Mouse (Mus musculus) heart, adult 2 months (tissue): Measurements from ENCODE around the gene Anks1b.

Experiments used
- CTCF ChIP-seq: fragments of 200-600 bp; IDR thresholded peaks from 2 replicates; pipeline ENCODE4 v1.8.1; 2022; ENCODE audit warnings: antibody characterized with exemption, mild to moderate bottlenecking, moderate library complexity
- POLR2A ChIP-seq: fragments of 200-500 bp; IDR thresholded peaks from 2 replicates; pipeline ENCODE4 v1.6.1; 2011; ENCODE audit warnings: mild to moderate bottlenecking, low read depth, low read length, control low read depth; ENCODE audit not compliant: insufficient read depth

GRCm38 (mm10) chr10:90766261-90766660 lies 893.0 kb downstream of the Anks1b start:
- no peak for TF ChIP-seq POLR2A
- TF ChIP-seq CTCF: no peak
